Mouse (Mus musculus): Measurements from ENCODE around the gene Ttc30b. TPM values are rescaled to one million over a fixed set of nuclear protein-coding genes. Genes with fewer than 3 reads are reported as not detected.

Gene Ttc30b
- total RNA-seq, 1 experiment from 2014 or later: 2.4 TPM

Other genes with a start within 250 kb of the Ttc30b start
- 147 to 253 TPM (median 230 TPM) in 3 replicates for gene Nfe2l2, start 233.9 kb downstream of the Ttc30b start, total RNA-seq (2017)
- 60.0 to 94.2 TPM (median 75.4 TPM) in 3 replicates for gene Agps, start 106.4 kb downstream of the Ttc30b start, total RNA-seq (2017)
- 0.29 to 0.64 TPM in 2 of 3 replicates, not detected in the other for gene Ttc30a2, start 39.6 kb upstream of the Ttc30b start, total RNA-seq (2017)
- gene Ttc30a1, start 43.4 kb upstream of the Ttc30b start, total RNA-seq (2017): 0.19 to 2.2 TPM (median 1.6 TPM) in 3 replicates

All from monocyte, adult 5-6 weeks (primary cell).